Mouse (Mus musculus): Measurements from ENCODE around the gene Elp6. TPM values are rescaled to one million over a fixed set of nuclear protein-coding genes. Genes with fewer than 3 reads are reported as not detected.
A peak's percentile ranks its signal among the peaks of the same experiment; 100 is the strongest.

Gene Elp6
- polyA plus RNA-seq (2015; fragmentation: Nextera tagmentation; extraction: Ambion mirVana): 6.0 and 6.1 TPM in 2 replicates

GRCm38 (mm10) chr9:110304969-110305651, at the start of gene Elp6:
Elp6 (plus strand) TSS chr9:110305173.
- peaks cover 6% of the 10 kb centered on the region for H3K4me1 ChIP-seq (ENCODE audit: control insufficient read depth, low read depth, low read length)
- under 1% methylated on average over 46 of the region's 46 CpGs for WGBS (ENCODE audit: insufficient replicate concordance)
- H3K36me3 ChIP-seq (ENCODE audit: control insufficient read depth, insufficient read depth): no peaks in the 10 kb centered on the region
- ATAC-seq (ENCODE audit: low read depth): peak; percentile 97
- H3K9ac ChIP-seq (ENCODE audit: low read depth, low read length): peak within 1 kb of the TSS; percentile 69
- H3K4me2 ChIP-seq (ENCODE audit: low read depth, low read length): peak within 1 kb of the TSS; percentile 94
- no peaks in the 10 kb centered on the region for H3K27me3 ChIP-seq (ENCODE audit: control insufficient read depth, insufficient read depth, low read depth, low read length)
- peak within 1 kb of the TSS; percentile 76 for H3K27ac ChIP-seq (ENCODE audit: low read length)
- peak within 1 kb of the TSS; percentile 82 for H3K4me3 ChIP-seq (ENCODE audit: low read depth, low read length)
- peaks cover 5% of the 10 kb centered on the region; the same call in 1 of the 2 replicates for H3K9me3 ChIP-seq (replicated peaks; ENCODE audit: control insufficient read depth, low read length)

DNA sequence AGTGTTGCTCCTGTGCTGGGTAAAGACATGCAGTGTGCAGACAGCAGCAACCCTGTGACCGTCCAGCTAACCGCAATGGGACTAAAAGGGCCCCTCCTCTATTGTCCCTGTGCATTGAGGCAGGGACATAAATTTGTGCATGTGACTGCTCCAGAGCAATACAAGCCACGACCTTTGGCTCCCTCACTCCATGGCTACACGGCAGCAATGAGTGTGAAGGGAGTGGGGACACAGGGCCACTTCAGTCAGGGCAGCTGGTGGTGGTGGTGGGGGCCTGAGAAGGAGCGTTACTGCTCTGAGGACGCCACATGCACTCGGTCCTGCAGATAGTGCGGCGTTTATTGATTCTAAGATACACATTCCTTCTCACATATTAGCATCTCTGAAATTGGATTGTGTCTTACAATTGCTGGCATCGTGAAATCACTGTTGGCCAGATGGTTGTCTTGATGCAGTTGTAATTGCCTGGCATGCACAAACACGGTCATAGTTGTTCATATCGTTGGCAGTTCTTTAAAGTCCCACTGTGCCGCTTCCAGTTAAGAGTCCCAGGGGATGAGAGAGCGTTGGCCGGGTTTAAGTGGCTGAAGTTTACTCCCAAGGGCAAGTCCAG, 49.5 kb upstream of the Elp6 start:
- Histone ChIP-seq H3K9ac (ENCODE audit: low read depth, low read length) (no peak overlapping the region), H3K4me1 (ENCODE audit: control insufficient read depth, low read depth, low read length) (no peaks in the 10 kb centered on the region), H3K27me3 (ENCODE audit: control insufficient read depth, insufficient read depth, low read depth, low read length) (no peaks in the 10 kb centered on the region), H3K36me3 (ENCODE audit: control insufficient read depth, insufficient read depth) (no peaks in the 10 kb centered on the region), H3K4me3 (ENCODE audit: low read depth, low read length) (no peak overlapping the region), H3K27ac (ENCODE audit: low read length) (no peak overlapping the region), H3K9me3 (replicated peaks; ENCODE audit: control insufficient read depth, low read length) (no peaks in the 10 kb centered on the region), H3K4me2 (ENCODE audit: low read depth, low read length) (no peak overlapping the region)
- 65% methylated on average over 15 of the region's 15 CpGs for WGBS (ENCODE audit: insufficient replicate concordance)
- no peak for ATAC-seq (ENCODE audit: low read depth)

DNA sequence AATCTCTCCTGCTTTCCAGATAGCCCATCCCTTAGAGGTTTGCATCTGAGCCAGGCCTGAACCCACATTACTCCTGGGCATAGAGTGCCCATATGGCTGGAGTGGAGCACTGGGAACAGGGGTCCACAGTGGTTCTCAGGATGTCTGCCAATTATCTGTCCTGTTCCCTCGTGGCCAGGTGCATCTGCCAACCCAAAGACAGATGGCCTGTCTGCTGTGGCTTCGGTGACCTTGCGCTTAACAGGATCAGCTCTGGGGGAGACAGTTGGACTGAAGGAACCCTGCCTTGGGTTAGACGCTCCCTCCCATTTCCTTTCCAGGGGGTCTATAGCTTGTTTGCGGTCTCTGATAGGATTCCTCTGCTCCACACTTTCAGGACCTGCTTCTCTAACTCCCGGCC, 46.3 kb upstream of the Elp6 start:
- H3K9ac ChIP-seq (ENCODE audit: low read depth, low read length): no peak overlapping the region
- WGBS (ENCODE audit: insufficient replicate concordance): 59% methylated on average over 6 of the region's 6 CpGs
- no peak for ATAC-seq (ENCODE audit: low read depth)

DNA sequence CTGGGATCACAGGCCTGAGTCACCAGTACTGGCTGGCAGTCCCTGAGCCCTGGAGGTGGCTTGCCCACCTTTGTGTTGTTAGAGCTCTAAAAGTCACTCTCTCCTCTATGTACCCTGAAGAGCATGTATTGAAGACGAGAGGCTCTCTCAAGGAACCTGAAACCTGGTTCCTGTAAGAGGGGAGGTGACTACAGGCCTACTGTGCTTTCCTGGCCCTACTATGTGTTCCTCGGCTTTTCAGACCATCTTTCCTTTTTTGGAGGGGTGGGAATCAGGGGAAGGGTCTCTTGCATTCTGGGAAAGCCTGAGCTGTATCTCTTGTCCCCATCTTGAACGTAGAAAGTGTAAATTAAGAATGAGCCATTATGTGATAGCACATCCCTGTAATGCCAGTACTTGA, 45.9 kb upstream of the Elp6 start:
- H3K9ac ChIP-seq (ENCODE audit: low read depth, low read length): no peak overlapping the region
- no peak for ATAC-seq (ENCODE audit: low read depth)
- no peaks in the 10 kb centered on the region for H3K36me3 ChIP-seq (ENCODE audit: control insufficient read depth, insufficient read depth)
- no peak overlapping the region for H3K4me2 ChIP-seq (ENCODE audit: low read depth, low read length)
- H3K4me1 ChIP-seq (ENCODE audit: control insufficient read depth, low read depth, low read length): no peaks in the 10 kb centered on the region
- WGBS (ENCODE audit: insufficient replicate concordance): 56% methylated on average over 3 of the region's 3 CpGs
- no peaks in the 10 kb centered on the region for H3K9me3 ChIP-seq (replicated peaks; ENCODE audit: control insufficient read depth, low read length)
- no peak overlapping the region for H3K27ac ChIP-seq (ENCODE audit: low read length)
- H3K4me3 ChIP-seq (ENCODE audit: low read depth, low read length): no peak overlapping the region
- no peaks in the 10 kb centered on the region for H3K27me3 ChIP-seq (ENCODE audit: control insufficient read depth, insufficient read depth, low read depth, low read length)

More for the DNA sequence above, 46.3 kb upstream of the Elp6 start:
- no peak overlapping the region for H3K27ac ChIP-seq (ENCODE audit: low read length)
- no peaks in the 10 kb centered on the region for H3K27me3 ChIP-seq (ENCODE audit: control insufficient read depth, insufficient read depth, low read depth, low read length)
- H3K36me3 ChIP-seq (ENCODE audit: control insufficient read depth, insufficient read depth): no peaks in the 10 kb centered on the region
- no peak overlapping the region for H3K4me3 ChIP-seq (ENCODE audit: low read depth, low read length)
- no peaks in the 10 kb centered on the region for H3K4me1 ChIP-seq (ENCODE audit: control insufficient read depth, low read depth, low read length)
- no peak overlapping the region for H3K4me2 ChIP-seq (ENCODE audit: low read depth, low read length)
- no peaks in the 10 kb centered on the region for H3K9me3 ChIP-seq (replicated peaks; ENCODE audit: control insufficient read depth, low read length)

DNA sequence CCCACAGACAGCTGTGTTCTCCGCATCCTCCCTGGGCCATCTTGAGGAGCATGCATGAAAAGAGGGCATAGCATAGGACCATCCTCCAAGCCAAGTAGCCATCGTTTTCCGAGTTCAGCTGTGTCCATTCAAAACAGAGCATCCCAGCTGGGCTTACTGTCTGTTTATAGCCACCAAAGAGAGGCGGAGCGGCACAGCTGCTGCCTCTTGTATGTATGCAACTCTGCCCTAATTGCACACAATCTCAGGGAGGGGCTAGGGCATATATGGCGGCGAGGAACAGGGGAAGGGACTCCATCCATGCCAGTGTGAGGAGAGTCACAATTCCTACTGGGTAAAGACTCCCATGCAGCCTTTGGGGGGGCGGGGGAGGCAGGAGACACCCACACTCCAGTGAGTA, 41.8 kb upstream of the Elp6 start:
- H3K4me1 ChIP-seq (ENCODE audit: control insufficient read depth, low read depth, low read length): no peaks in the 10 kb centered on the region
- no peaks in the 10 kb centered on the region for H3K36me3 ChIP-seq (ENCODE audit: control insufficient read depth, insufficient read depth)
- H3K9me3 ChIP-seq (replicated peaks; ENCODE audit: control insufficient read depth, low read length): no peaks in the 10 kb centered on the region
- H3K9ac ChIP-seq (ENCODE audit: low read depth, low read length): no peak overlapping the region
- H3K4me2 ChIP-seq (ENCODE audit: low read depth, low read length): no peak overlapping the region
- ATAC-seq (ENCODE audit: low read depth): no peak
- H3K27ac ChIP-seq (ENCODE audit: low read length): no peak overlapping the region
- no peaks in the 10 kb centered on the region for H3K27me3 ChIP-seq (ENCODE audit: control insufficient read depth, insufficient read depth, low read depth, low read length)
- H3K4me3 ChIP-seq (ENCODE audit: low read depth, low read length): no peak overlapping the region
- WGBS (ENCODE audit: insufficient replicate concordance): 69% methylated on average over 8 of the region's 8 CpGs

- Histone ChIP-seq H3K27me3 (ENCODE audit: control insufficient read depth, insufficient read depth, low read depth, low read length) (no peaks in the 10 kb centered on the region), H3K9me3 (replicated peaks; ENCODE audit: control insufficient read depth, low read length) (no peaks in the 10 kb centered on the region), H3K36me3 (ENCODE audit: control insufficient read depth, insufficient read depth) (no peaks in the 10 kb centered on the region), H3K27ac (ENCODE audit: low read length) (no peak overlapping the region), H3K4me3 (ENCODE audit: low read depth, low read length) (no peak overlapping the region), H3K9ac (ENCODE audit: low read depth, low read length) (no peak overlapping the region), H3K4me2 (ENCODE audit: low read depth, low read length) (no peak overlapping the region), H3K4me1 (ENCODE audit: control insufficient read depth, low read depth, low read length) (no peaks in the 10 kb centered on the region)
- ATAC-seq (ENCODE audit: low read depth): no peak
- 76% methylated on average over 9 of the region's 9 CpGs for WGBS (ENCODE audit: insufficient replicate concordance)
Observed at GRCm38 (mm10) chr9:110264991-110265390, 40.0 kb upstream of the Elp6 start.

GRCm38 (mm10) chr9:110268416-110268815, 36.6 kb upstream of the Elp6 start:
- Histone ChIP-seq H3K27ac (ENCODE audit: low read length) (no peak overlapping the region), H3K4me1 (ENCODE audit: control insufficient read depth, low read depth, low read length) (no peaks in the 10 kb centered on the region), H3K9me3 (replicated peaks; ENCODE audit: control insufficient read depth, low read length) (no peaks in the 10 kb centered on the region), H3K9ac (ENCODE audit: low read depth, low read length) (no peak overlapping the region), H3K27me3 (ENCODE audit: control insufficient read depth, insufficient read depth, low read depth, low read length) (no peaks in the 10 kb centered on the region), H3K36me3 (ENCODE audit: control insufficient read depth, insufficient read depth) (no peaks in the 10 kb centered on the region), H3K4me2 (ENCODE audit: low read depth, low read length) (no peak overlapping the region), H3K4me3 (ENCODE audit: low read depth, low read length) (no peak overlapping the region)
- ATAC-seq (ENCODE audit: low read depth): no peak
- WGBS (ENCODE audit: insufficient replicate concordance): 86% methylated on average over 10 of the region's 10 CpGs

- no peak for ATAC-seq (ENCODE audit: low read depth)
- 71% methylated on average over 3 of the region's 3 CpGs for WGBS (ENCODE audit: insufficient replicate concordance)
- Histone ChIP-seq H3K4me1 (ENCODE audit: control insufficient read depth, low read depth, low read length) (no peaks in the 10 kb centered on the region), H3K4me3 (ENCODE audit: low read depth, low read length) (no peak overlapping the region), H3K27ac (ENCODE audit: low read length) (no peak overlapping the region), H3K4me2 (ENCODE audit: low read depth, low read length) (no peak overlapping the region), H3K27me3 (ENCODE audit: control insufficient read depth, insufficient read depth, low read depth, low read length) (no peaks in the 10 kb centered on the region), H3K36me3 (ENCODE audit: control insufficient read depth, insufficient read depth) (no peaks in the 10 kb centered on the region), H3K9ac (ENCODE audit: low read depth, low read length) (no peak overlapping the region), H3K9me3 (replicated peaks; ENCODE audit: control insufficient read depth, low read length) (no peaks in the 10 kb centered on the region)
Observed at GRCm38 (mm10) chr9:110272330-110272729, 32.6 kb upstream of the Elp6 start.

- H3K4me3 ChIP-seq (ENCODE audit: low read depth, low read length): no peak overlapping the region
- H3K9me3 ChIP-seq (replicated peaks; ENCODE audit: control insufficient read depth, low read length): no peaks in the 10 kb centered on the region
- H3K27me3 ChIP-seq (ENCODE audit: control insufficient read depth, insufficient read depth, low read depth, low read length): no peaks in the 10 kb centered on the region
- H3K27ac ChIP-seq (ENCODE audit: low read length): no peak overlapping the region
- no peak overlapping the region for H3K4me2 ChIP-seq (ENCODE audit: low read depth, low read length)
- H3K36me3 ChIP-seq (ENCODE audit: control insufficient read depth, insufficient read depth): no peaks in the 10 kb centered on the region
- no peak for ATAC-seq (ENCODE audit: low read depth)
- WGBS (ENCODE audit: insufficient replicate concordance): 42% methylated on average over 4 of the region's 4 CpGs
- no peak overlapping the region for H3K9ac ChIP-seq (ENCODE audit: low read depth, low read length)
- no peaks in the 10 kb centered on the region for H3K4me1 ChIP-seq (ENCODE audit: control insufficient read depth, low read depth, low read length)
Observed at GRCm38 (mm10) chr9:110273507-110273906, 31.5 kb upstream of the Elp6 start.

Measured in liver, embryonic 16.5 days (tissue).